8 mouse cellular contexts compared by ENCODE assay signal in genomic region chr17:70850996-70851991, GRCm38 (mm10). TPM values are rescaled to one million over a fixed set of nuclear protein-coding genes. Genes with fewer than 3 reads are reported as not detected.
A peak's percentile ranks its signal among the peaks of the same experiment; 100 is the strongest.
DNase-seq lines count a peak whose midpoint lies in the region; ATAC-seq and TF ChIP-seq lines count a peak whose summit lies in the region.

No protein-coding gene starts in this region.

- H3K27ac ChIP-seq in ES-Bruce4 (ENCODE audit: insufficient read depth, low read length), result peak overlapping the region; percentile 93
- peak overlapping the region; percentile 91 for H3K27ac ChIP-seq in small intestine, adult 2 months (ENCODE audit: insufficient read depth, low read depth, low read length)

- peak overlapping the region; percentile 86 for H3K9ac ChIP-seq in ES-Bruce4 (ENCODE audit: low read depth, poor library complexity, severe bottlenecking)

- TF ChIP-seq CTCF in ES-Bruce4 (IDR thresholded peaks at IDR 0.05; ENCODE audit: low read depth, low read length), result no peak
- TF ChIP-seq CTCF in small intestine, adult 2 months (IDR thresholded peaks at IDR 0.05; ENCODE audit: extremely low read depth, insufficient read length, insufficient replicate concordance, low read depth, low read length), result no peak

- ATAC-seq in erythroid progenitor cell, adult 5-6 weeks (replicated peaks; ENCODE audit: low FRiP score, poor library complexity, severe bottlenecking), result no peak

- H3K27me3 ChIP-seq in ES-Bruce4 (ENCODE audit: control insufficient read depth, insufficient read depth, low read length, poor library complexity, severe bottlenecking), result no peaks in the 10 kb centered on the region
- H3K27me3 ChIP-seq in megakaryocyte, embryonic 14.5 days (replicated peaks), result peaks cover 49% of the 10 kb centered on the region
- H3K27me3 ChIP-seq in small intestine, adult 2 months (ENCODE audit: control insufficient read depth, insufficient read depth, low read length), result no peaks in the 10 kb centered on the region

- peak; percentile 88 for DNase-seq in adrenal gland, postnatal 14 days
- DNase-seq in fat pad, adult 2 months (ENCODE audit: extremely low read depth, low read depth, low spot score), result peak; percentile 67
- DNase-seq in heart, postnatal 10 days, result peak; percentile 75 to 81
- peak; percentile 87 to 91 for DNase-seq in kidney, postnatal 36 days

- under 1% methylated on average over 54 of the region's 54 CpGs for WGBS in small intestine, adult 2 months

- peak; percentile 11; the same call in 1 of the 2 replicates for TF ChIP-seq EP300 in ES-Bruce4 (IDR thresholded peaks at IDR 0.05; ENCODE audit: insufficient read depth, low read depth, low read length)

- TF ChIP-seq POLR2A in ES-Bruce4 (IDR thresholded peaks at IDR 0.05; ENCODE audit: insufficient read depth, low read length), result no peak
- peak; percentile 84 for TF ChIP-seq POLR2A in small intestine, adult 2 months (IDR thresholded peaks at IDR 0.05; ENCODE audit: low read depth, low read length)

- H3K4me3 ChIP-seq in ES-Bruce4 (ENCODE audit: low read depth, low read length), result peak overlapping the region; percentile 97
- peak overlapping the region; percentile 96 for H3K4me3 ChIP-seq in megakaryocyte, embryonic 14.5 days (replicated peaks)
- peak overlapping the region; percentile 70 for H3K4me3 ChIP-seq in small intestine, adult 2 months (ENCODE audit: low read depth, low read length)

- H3K9me3 ChIP-seq in ES-Bruce4 (replicated peaks; ENCODE audit: control insufficient read depth, insufficient read depth, low read length, poor library complexity, severe bottlenecking), result no peaks in the 10 kb centered on the region
- no peaks in the 10 kb centered on the region for H3K9me3 ChIP-seq in megakaryocyte, embryonic 14.5 days

- H3K36me3 ChIP-seq in ES-Bruce4 (ENCODE audit: control insufficient read depth, insufficient read depth, low read length, poor library complexity, severe bottlenecking), result peaks cover 10% of the 10 kb centered on the region
- H3K36me3 ChIP-seq in megakaryocyte, embryonic 14.5 days (replicated peaks; ENCODE audit: low read length), result no peaks in the 10 kb centered on the region
- no peaks in the 10 kb centered on the region for H3K36me3 ChIP-seq in small intestine, adult 2 months (ENCODE audit: control insufficient read depth, insufficient read depth, low read length)

- peaks cover 1% of the 10 kb centered on the region for H3K4me1 ChIP-seq in ES-Bruce4 (ENCODE audit: control insufficient read depth, insufficient read depth, low read length)
- peaks cover 54% of the 10 kb centered on the region for H3K4me1 ChIP-seq in megakaryocyte, embryonic 14.5 days
- H3K4me1 ChIP-seq in small intestine, adult 2 months (ENCODE audit: control insufficient read depth, insufficient read depth, insufficient read length, low read length), result peaks cover 6% of the 10 kb centered on the region

- intact Hi-C loops in heart, postnatal 10 days (cut with DNase I), result no loop called here

RNA-seq across cellular contexts. Expression of gene Tgif1, which starts 2.1 kb away (rescaled TPM):
- 218 and 227 TPM in 2 replicates for polyA plus RNA-seq in ES-Bruce4 (2011; ENCODE audit: insufficient read depth, insufficient read length, low read depth, missing spikeins)
- total RNA-seq in adrenal gland, postnatal 14 days (2021), result 45.9 and 50.8 TPM in 2 replicates
- total RNA-seq in heart, postnatal 10 days (2021), result 10 to 100 TPM; 11.1 TPM
- 1.7 and 4.9 TPM in 2 replicates for polyA plus RNA-seq in megakaryocyte, embryonic 14.5 days (2012; ENCODE audit: insufficient read depth, low replicate concordance)
- polyA plus RNA-seq in small intestine, adult 2 months (2012; rRNA removed), result 10.9 and 26.4 TPM in 2 replicates
- 17.6 and 34.6 TPM in 2 replicates for total RNA-seq in erythroid progenitor cell, adult 5-6 weeks (2015; ENCODE audit: low replicate concordance)
- 1.8 and 4.2 TPM in 2 replicates for total RNA-seq in erythroid progenitor cell, adult 5-6 weeks (2017; ENCODE audit: low replicate concordance)
